Mouse (Mus musculus): ENCODE data around the gene Cd1d1. TPM values are rescaled to one million over a fixed set of nuclear protein-coding genes. Genes with fewer than 3 reads are reported as not detected.

The Cd1d1 gene
- polyA plus RNA-seq (2015; fragmentation: Illumina TruSeq; extraction: RNeasy Lipid Tissue Mini Kit (QIAGEN cat#74804); ENCODE audit: low read depth, low replicate concordance): 1.6 TPM

GRCm38 (mm10) chr3:86999415-86999740 is at the start of gene Cd1d1:
TSS of gene Cd1d1 (minus strand) at chr3:86999441.

Other genes with a start within 250 kb of the Cd1d1 start
- 47.1 TPM for gene Dclk2, start 78.6 kb downstream of the Cd1d1 start, polyA plus RNA-seq (2015; fragmentation: Illumina TruSeq; extraction: RNeasy Lipid Tissue Mini Kit (QIAGEN cat#74804); ENCODE audit: low read depth, low replicate concordance)
- gene Kirrel, start 175.3 kb upstream of the Cd1d1 start, polyA plus RNA-seq (2015; fragmentation: Illumina TruSeq; extraction: RNeasy Lipid Tissue Mini Kit (QIAGEN cat#74804); ENCODE audit: low read depth, low replicate concordance): 2.2 TPM